Mouse (Mus musculus): Measurements from ENCODE around the gene Nfib. TPM values are rescaled to one million over a fixed set of nuclear protein-coding genes. Genes with fewer than 3 reads are reported as not detected.

Gene Nfib
- total and polyA plus RNA-seq, 2 experiments = 16.4 to 50.0 TPM

DNA sequence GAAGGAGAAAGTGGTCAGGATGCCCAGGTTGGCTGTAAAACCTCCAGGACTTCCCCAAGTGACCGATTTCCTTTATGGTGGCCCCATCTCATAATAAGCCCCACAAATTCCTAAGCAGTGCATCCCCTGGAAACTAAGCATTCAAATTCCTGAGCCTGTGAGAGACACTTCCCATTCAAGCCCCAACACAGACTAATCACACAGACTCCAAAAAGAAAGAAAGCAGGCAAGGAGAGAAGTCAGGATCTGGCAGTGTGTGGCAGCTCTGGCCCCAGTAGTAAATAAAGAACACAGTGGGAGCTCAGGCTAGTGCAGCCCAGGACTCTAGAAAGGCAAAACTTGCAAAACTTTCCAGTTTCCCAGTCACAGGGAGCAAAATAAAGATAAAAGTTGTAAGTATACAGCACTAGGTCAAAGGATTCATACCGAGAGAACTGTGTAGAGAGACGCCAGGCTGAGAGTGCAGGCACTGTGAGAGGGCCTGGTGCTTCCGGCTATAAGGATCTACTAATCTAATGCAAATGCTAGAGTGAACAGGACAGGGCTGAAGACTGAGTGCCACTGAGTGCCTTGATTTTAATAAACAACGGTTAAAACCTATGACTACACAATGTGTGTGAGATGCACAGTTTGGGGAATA lies 24.8 kb upstream of the Nfib start:
- Histone ChIP-seq H3K36me3 (ENCODE audit: control insufficient read depth, insufficient read depth, low read length) (no peaks in the 10 kb centered on the region), H3K79me2 (ENCODE audit: control insufficient read depth, insufficient read depth, low read length) (no peaks in the 10 kb centered on the region), H3K9ac (ENCODE audit: low read depth, low read length) (no peak overlapping the region), H3K4me3 (ENCODE audit: insufficient read depth, low read depth, low read length) (no peak overlapping the region), H3K4me1 (ENCODE audit: control insufficient read depth, insufficient read depth, low read length) (no peaks in the 10 kb centered on the region), H3K27ac (replicated peaks; ENCODE audit: insufficient read depth, low read depth, low read length) (no peak overlapping the region), H3K27me3 (ENCODE audit: control insufficient read depth, insufficient read depth, low read length) (no peaks in the 10 kb centered on the region)
- no peak for DNase-seq (ENCODE audit: extremely low read depth, low read depth, low spot score)
- no peak for TF ChIP-seq CTCF (IDR thresholded peaks at IDR 0.05; ENCODE audit: low read depth, low read length)
- TF ChIP-seq POLR2A (IDR thresholded peaks at IDR 0.05; ENCODE audit: extremely low read depth, insufficient read depth, low read length) = no peak
- 81% methylated on average over 5 of the region's 5 CpGs for whole genome bisulfite sequencing

DNA sequence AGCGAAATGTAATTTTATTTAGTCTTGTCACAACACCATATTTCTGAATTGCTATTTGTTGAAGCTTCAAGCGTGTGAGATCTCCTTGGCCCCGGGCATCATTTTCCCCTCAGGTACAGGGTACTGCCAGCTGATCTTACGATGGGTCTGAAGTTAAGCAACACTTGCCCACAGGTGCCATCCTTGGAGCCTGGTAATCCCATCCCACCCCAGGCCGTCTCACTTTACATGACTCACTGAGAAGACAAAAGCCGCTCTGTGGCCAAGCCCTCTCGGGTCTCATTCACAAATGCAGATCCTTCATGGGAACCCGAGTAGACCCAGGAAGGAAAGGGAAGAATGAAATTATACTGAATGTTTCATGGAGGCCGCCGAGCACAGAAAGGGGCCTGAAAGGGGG lies 18.5 kb upstream of the Nfib start:
- Histone ChIP-seq H3K4me3 (ENCODE audit: insufficient read depth, low read depth, low read length) (no peak overlapping the region), H3K36me3 (ENCODE audit: control insufficient read depth, insufficient read depth, low read length) (no peaks in the 10 kb centered on the region), H3K27me3 (ENCODE audit: control insufficient read depth, insufficient read depth, low read length) (no peaks in the 10 kb centered on the region), H3K27ac (replicated peaks; ENCODE audit: insufficient read depth, low read depth, low read length) (no peak overlapping the region), H3K79me2 (ENCODE audit: control insufficient read depth, insufficient read depth, low read length) (no peaks in the 10 kb centered on the region), H3K9ac (ENCODE audit: low read depth, low read length) (no peak overlapping the region), H3K4me1 (ENCODE audit: control insufficient read depth, insufficient read depth, low read length) (no peaks in the 10 kb centered on the region)
- no peak for TF ChIP-seq POLR2A (IDR thresholded peaks at IDR 0.05; ENCODE audit: extremely low read depth, insufficient read depth, low read length)
- no peak for TF ChIP-seq CTCF (IDR thresholded peaks at IDR 0.05; ENCODE audit: low read depth, low read length)
- 78% methylated on average over 10 of the region's 10 CpGs for WGBS
- DNase-seq (ENCODE audit: extremely low read depth, low read depth, low spot score) = no peak

DNA sequence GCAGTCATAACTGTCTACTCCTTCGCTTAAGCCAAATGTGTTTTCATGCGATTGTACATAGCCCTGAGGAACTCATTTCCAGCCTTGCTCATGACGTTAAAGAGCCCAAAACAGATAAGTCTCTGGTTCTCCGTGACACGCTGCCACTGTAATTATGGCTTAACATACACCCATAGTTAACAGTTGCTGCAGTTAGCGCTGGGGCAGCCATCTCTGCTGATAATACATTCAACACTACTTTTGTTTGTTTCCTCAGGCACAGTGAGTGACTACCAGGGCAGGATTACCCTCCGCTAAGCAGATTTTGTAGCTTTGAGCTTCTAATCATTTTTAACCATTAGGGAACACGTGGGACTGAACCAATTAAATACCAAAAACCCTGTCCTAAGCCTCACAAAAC lies 17.5 kb upstream of the Nfib start:
- no peaks in the 10 kb centered on the region for H3K27me3 ChIP-seq (ENCODE audit: control insufficient read depth, insufficient read depth, low read length)
- H3K4me1 ChIP-seq (ENCODE audit: control insufficient read depth, insufficient read depth, low read length) = no peaks in the 10 kb centered on the region
- no peak overlapping the region for H3K27ac ChIP-seq (replicated peaks; ENCODE audit: insufficient read depth, low read depth, low read length)
- no peak overlapping the region for H3K4me3 ChIP-seq (ENCODE audit: insufficient read depth, low read depth, low read length)
- no peaks in the 10 kb centered on the region for H3K36me3 ChIP-seq (ENCODE audit: control insufficient read depth, insufficient read depth, low read length)
- no peaks in the 10 kb centered on the region for H3K79me2 ChIP-seq (ENCODE audit: control insufficient read depth, insufficient read depth, low read length)
- WGBS = 85% methylated on average over 8 of the region's 8 CpGs
- TF ChIP-seq POLR2A (IDR thresholded peaks at IDR 0.05; ENCODE audit: extremely low read depth, insufficient read depth, low read length) (no peak), CTCF (IDR thresholded peaks at IDR 0.05; ENCODE audit: low read depth, low read length) (no peak)
- no peak for DNase-seq (ENCODE audit: extremely low read depth, low read depth, low spot score)
- no peak overlapping the region for H3K9ac ChIP-seq (ENCODE audit: low read depth, low read length)

DNA sequence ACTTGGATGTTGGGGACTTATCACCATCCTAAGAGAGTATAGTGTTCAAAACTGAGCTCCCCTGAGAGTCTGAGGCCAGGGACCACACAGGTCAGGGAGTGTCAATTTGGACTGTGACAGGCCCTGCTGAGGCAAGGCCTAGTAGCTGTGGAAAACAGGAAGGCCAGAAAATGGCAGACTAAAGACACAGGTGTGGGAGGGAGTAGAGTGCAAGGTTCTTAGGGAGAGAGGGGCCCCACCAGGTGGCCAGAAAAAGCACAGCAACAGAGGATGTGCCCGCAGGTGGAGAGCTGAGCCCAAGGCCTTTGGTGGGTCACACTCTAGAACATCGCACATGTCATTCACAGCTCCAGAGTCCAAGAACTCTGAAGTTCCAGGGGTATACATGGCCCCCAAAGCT lies 10.3 kb upstream of the Nfib start:
- DNase-seq (ENCODE audit: extremely low read depth, low read depth, low spot score) = no peak
- 85% methylated on average over 2 of the region's 2 CpGs for WGBS
- H3K9ac ChIP-seq (ENCODE audit: low read depth, low read length) = no peak overlapping the region
- no peaks in the 10 kb centered on the region for H3K36me3 ChIP-seq (ENCODE audit: control insufficient read depth, insufficient read depth, low read length)
- H3K4me3 ChIP-seq (ENCODE audit: insufficient read depth, low read depth, low read length) = no peak overlapping the region
- no peaks in the 10 kb centered on the region for H3K4me1 ChIP-seq (ENCODE audit: control insufficient read depth, insufficient read depth, low read length)
- H3K79me2 ChIP-seq (ENCODE audit: control insufficient read depth, insufficient read depth, low read length) = no peaks in the 10 kb centered on the region
- TF ChIP-seq POLR2A (IDR thresholded peaks at IDR 0.05; ENCODE audit: extremely low read depth, insufficient read depth, low read length) = no peak
- TF ChIP-seq CTCF (IDR thresholded peaks at IDR 0.05; ENCODE audit: low read depth, low read length) = no peak
- no peaks in the 10 kb centered on the region for H3K27me3 ChIP-seq (ENCODE audit: control insufficient read depth, insufficient read depth, low read length)
- H3K27ac ChIP-seq (replicated peaks; ENCODE audit: insufficient read depth, low read depth, low read length) = no peak overlapping the region

DNA sequence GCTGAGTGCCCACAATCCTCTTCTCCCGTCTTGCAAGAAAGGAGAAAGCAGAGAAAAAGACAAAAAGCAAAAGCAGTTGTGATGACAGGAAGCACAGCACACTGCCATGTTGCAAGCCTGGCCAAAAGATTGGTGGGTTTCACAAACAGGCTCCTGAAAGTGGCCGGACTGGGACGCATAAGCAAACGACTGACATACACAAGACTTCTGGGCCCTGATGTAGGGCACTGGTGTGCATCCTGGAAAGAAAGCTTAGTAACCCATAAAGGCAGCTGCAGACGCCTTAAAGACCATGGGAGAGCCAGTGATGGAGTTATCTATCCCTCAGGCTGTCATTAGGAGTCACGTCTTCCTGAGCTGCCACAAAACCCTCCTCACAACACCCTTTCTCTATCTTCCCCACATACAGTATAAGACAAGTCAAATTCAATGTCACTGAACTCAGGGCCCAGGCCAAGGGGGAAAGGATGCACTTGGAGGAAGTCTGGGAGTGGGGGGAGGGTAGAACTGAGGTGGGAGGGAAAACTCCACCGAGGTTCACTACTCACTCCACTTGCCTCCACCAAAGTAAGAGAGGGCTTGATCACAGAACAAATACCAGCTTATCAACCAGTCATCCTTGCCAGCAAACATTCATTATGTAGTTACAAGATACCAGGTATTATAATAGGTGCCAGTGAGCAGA lies 6.2 kb upstream of the Nfib start:
- H3K79me2 ChIP-seq (ENCODE audit: control insufficient read depth, insufficient read depth, low read length) = no peaks in the 10 kb centered on the region
- no peak overlapping the region for H3K4me3 ChIP-seq (ENCODE audit: insufficient read depth, low read depth, low read length)
- no peaks in the 10 kb centered on the region for H3K27me3 ChIP-seq (ENCODE audit: control insufficient read depth, insufficient read depth, low read length)
- DNase-seq (ENCODE audit: extremely low read depth, low read depth, low spot score) = no peak
- no peak overlapping the region for H3K27ac ChIP-seq (replicated peaks; ENCODE audit: insufficient read depth, low read depth, low read length)
- no peaks in the 10 kb centered on the region for H3K36me3 ChIP-seq (ENCODE audit: control insufficient read depth, insufficient read depth, low read length)
- WGBS = 78% methylated on average over 7 of the region's 7 CpGs
- H3K4me1 ChIP-seq (ENCODE audit: control insufficient read depth, insufficient read depth, low read length) = no peaks in the 10 kb centered on the region
- H3K9ac ChIP-seq (ENCODE audit: low read depth, low read length) = no peak overlapping the region
- no peak for TF ChIP-seq CTCF (IDR thresholded peaks at IDR 0.05; ENCODE audit: low read depth, low read length)
- no peak for TF ChIP-seq POLR2A (IDR thresholded peaks at IDR 0.05; ENCODE audit: extremely low read depth, insufficient read depth, low read length)

DNA sequence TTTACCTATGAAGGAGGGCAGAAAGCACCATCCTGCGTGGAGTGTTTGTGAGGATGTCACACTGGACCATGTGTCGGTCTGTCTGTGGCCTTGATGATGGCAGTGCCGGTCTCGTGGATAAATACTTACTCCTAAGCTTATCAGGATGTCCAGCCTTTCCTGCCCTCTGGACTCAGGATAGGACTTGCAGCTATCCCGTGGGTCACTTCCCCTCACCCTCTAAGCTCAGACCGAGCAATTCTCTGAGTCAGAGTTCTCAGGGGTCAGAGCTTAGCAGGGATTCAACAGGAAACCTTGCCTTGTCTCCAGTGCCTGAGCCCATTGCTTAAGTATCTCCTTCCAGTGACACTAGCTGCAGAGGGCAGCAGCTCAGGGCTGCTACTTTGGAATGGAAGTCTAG lies 4.1 kb upstream of the Nfib start:
- no peaks in the 10 kb centered on the region for H3K27me3 ChIP-seq (ENCODE audit: control insufficient read depth, insufficient read depth, low read length)
- H3K36me3 ChIP-seq (ENCODE audit: control insufficient read depth, insufficient read depth, low read length) = no peaks in the 10 kb centered on the region
- TF ChIP-seq CTCF (IDR thresholded peaks at IDR 0.05; ENCODE audit: low read depth, low read length) (no peak), POLR2A (IDR thresholded peaks at IDR 0.05; ENCODE audit: extremely low read depth, insufficient read depth, low read length) (no peak)
- no peak overlapping the region for H3K4me3 ChIP-seq (ENCODE audit: insufficient read depth, low read depth, low read length)
- H3K9ac ChIP-seq (ENCODE audit: low read depth, low read length) = no peak overlapping the region
- H3K27ac ChIP-seq (replicated peaks; ENCODE audit: insufficient read depth, low read depth, low read length) = no peak overlapping the region
- no peaks in the 10 kb centered on the region for H3K79me2 ChIP-seq (ENCODE audit: control insufficient read depth, insufficient read depth, low read length)
- H3K4me1 ChIP-seq (ENCODE audit: control insufficient read depth, insufficient read depth, low read length) = no peaks in the 10 kb centered on the region
- DNase-seq (ENCODE audit: extremely low read depth, low read depth, low spot score) = peak; percentile 4
- 31% methylated on average over 6 of the region's 6 CpGs for WGBS

Data from liver, adult 2 months (tissue).